Mouse (Mus musculus): ENCODE measurements around the gene Cit. TPM values are rescaled to one million over a fixed set of nuclear protein-coding genes. Genes with fewer than 3 reads are reported as not detected.

The Cit gene
- polyA plus RNA-seq, 1 experiment from 2014 or later = 46.7 TPM

DNA sequence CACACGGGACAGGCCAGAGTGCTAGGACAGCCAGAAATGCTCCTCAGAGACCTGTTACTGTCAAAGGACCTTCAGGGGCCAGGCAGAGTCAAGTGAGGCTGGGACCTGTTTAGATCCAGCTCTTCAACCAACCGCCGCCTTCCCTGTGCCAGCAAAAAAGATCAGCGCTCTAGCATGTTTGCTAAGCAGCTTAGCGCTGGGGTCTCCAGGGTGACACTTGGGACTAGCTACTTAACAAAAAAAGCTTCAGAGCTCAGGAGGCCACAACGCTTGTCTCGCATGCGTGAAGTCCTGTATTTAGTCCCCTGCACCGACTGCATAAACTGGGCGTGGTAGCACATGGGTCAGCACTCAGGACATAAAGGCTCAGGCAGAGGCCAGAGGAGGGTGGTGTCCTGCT lies 16.9 kb downstream of the Cit start:
- ATAC-seq (ENCODE audit: insufficient read depth) = no peak
- Histone ChIP-seq H3K9ac (no peak overlapping the region), H3K9me3 (ENCODE audit: low read depth, low read length) (no peaks in the 10 kb centered on the region), H3K36me3 (ENCODE audit: insufficient read depth) (peaks cover 45% of the 10 kb centered on the region), H3K4me2 (no peak overlapping the region), H3K4me1 (ENCODE audit: insufficient read depth) (no peaks in the 10 kb centered on the region), H3K27me3 (ENCODE audit: insufficient read depth, low read length) (no peaks in the 10 kb centered on the region), H3K27ac (ENCODE audit: low read depth) (no peak overlapping the region), H3K4me3 (ENCODE audit: low read depth, low read length) (no peak overlapping the region)
- WGBS = 67% methylated on average over 10 of the region's 10 CpGs
- no peak for TF ChIP-seq CTCF (IDR thresholded peaks at IDR 0.05; ENCODE audit: low read depth)
- DNase-seq = no peak

DNA sequence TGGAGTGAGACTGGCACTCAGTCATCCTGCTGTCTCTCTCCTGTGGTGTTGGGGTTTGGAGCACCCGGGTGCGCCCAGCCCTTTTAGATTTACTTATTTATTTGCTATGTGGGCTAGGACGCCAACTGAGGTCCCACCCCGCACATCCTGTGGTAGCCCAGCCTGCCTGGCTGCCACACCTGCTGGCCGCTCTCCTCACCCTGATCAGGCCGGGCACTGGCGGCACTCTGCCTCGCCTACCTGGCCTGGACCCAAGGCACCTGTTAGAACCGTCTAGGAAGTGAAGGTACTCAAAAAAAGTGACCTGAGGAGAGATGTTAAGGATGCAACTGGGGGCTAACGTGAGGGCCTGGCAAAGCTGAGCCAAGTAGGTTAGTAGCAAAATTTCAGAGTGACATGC lies 17.4 kb downstream of the Cit start:
- no peak for TF ChIP-seq CTCF (IDR thresholded peaks at IDR 0.05; ENCODE audit: low read depth)
- WGBS = 86% methylated on average over 10 of the region's 10 CpGs
- DNase-seq = no peak
- Histone ChIP-seq H3K27me3 (ENCODE audit: insufficient read depth, low read length) (no peaks in the 10 kb centered on the region), H3K9ac (no peak overlapping the region), H3K27ac (ENCODE audit: low read depth) (no peak overlapping the region), H3K9me3 (ENCODE audit: low read depth, low read length) (no peaks in the 10 kb centered on the region), H3K4me1 (ENCODE audit: insufficient read depth) (no peaks in the 10 kb centered on the region), H3K4me3 (ENCODE audit: low read depth, low read length) (no peak overlapping the region), H3K4me2 (no peak overlapping the region), H3K36me3 (ENCODE audit: insufficient read depth) (peaks cover 45% of the 10 kb centered on the region)
- no peak for ATAC-seq (ENCODE audit: insufficient read depth)

DNA sequence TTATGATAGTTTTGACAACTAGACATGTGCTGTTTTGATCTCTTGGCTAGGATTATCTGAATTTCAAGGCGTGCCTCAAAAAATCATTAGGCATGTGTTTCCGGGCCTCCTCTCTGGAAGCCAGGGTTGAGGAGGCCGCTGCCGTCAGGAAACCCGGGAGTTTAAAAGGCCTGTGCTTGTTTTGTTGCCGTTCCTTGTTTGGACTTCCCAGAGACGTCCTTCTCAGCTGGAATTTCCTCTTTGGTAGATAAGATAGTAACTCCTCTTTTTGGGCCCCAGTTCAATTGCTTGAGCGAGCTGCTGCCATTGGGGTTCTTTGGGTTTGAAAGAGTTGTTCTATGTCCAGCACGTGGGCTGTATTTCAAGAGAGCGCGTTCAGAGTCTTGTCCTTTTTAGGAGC lies 21.2 kb downstream of the Cit start:
- H3K27ac ChIP-seq (ENCODE audit: low read depth) = 0 out of 2 replicates have a peak overlapping the region, but pooled peaks have one; percentile 46
- H3K4me2 ChIP-seq = no peak overlapping the region
- no peaks in the 10 kb centered on the region for H3K27me3 ChIP-seq (ENCODE audit: insufficient read depth, low read length)
- no peaks in the 10 kb centered on the region for H3K4me1 ChIP-seq (ENCODE audit: insufficient read depth)
- H3K9ac ChIP-seq = no peak overlapping the region
- DNase-seq (peak; percentile 43), ATAC-seq (ENCODE audit: insufficient read depth) (no peak)
- 36% methylated on average over 11 of the region's 11 CpGs for WGBS
- H3K4me3 ChIP-seq (ENCODE audit: low read depth, low read length) = no peak overlapping the region
- H3K9me3 ChIP-seq (ENCODE audit: low read depth, low read length) = no peaks in the 10 kb centered on the region
- no peak for TF ChIP-seq CTCF (IDR thresholded peaks at IDR 0.05; ENCODE audit: low read depth)
- H3K36me3 ChIP-seq (ENCODE audit: insufficient read depth) = peaks cover 33% of the 10 kb centered on the region

DNA sequence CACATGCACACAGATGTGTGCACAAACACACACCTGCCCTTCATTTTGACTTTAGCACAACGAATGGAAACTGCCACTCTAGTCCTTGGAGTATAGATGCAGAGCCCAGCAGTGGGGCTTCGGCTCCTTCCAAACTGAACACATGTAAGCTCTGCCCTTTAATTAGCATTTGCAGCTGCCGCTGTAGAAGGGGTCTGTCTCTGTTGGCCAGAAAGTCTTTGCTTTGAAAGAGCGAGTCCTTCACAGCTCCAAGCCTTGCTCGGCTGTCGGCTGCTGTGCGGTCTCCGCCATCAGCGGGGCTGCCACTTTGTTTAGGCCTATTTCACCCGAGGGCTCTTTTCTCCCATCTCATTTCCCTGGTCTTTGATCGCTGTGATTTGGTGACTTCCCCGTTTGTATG lies 23.5 kb downstream of the Cit start:
- ATAC-seq (ENCODE audit: insufficient read depth) (no peak), DNase-seq (no peak)
- no peak overlapping the region for H3K4me2 ChIP-seq
- no peaks in the 10 kb centered on the region for H3K9me3 ChIP-seq (ENCODE audit: low read depth, low read length)
- H3K9ac ChIP-seq = no peak overlapping the region
- WGBS = 90% methylated on average over 12 of the region's 12 CpGs
- H3K36me3 ChIP-seq (ENCODE audit: insufficient read depth) = peaks cover 27% of the 10 kb centered on the region
- H3K27me3 ChIP-seq (ENCODE audit: insufficient read depth, low read length) = no peaks in the 10 kb centered on the region
- no peak for TF ChIP-seq CTCF (IDR thresholded peaks at IDR 0.05; ENCODE audit: low read depth)
- H3K4me1 ChIP-seq (ENCODE audit: insufficient read depth) = no peaks in the 10 kb centered on the region
- H3K27ac ChIP-seq (ENCODE audit: low read depth) = no peak overlapping the region
- no peak overlapping the region for H3K4me3 ChIP-seq (ENCODE audit: low read depth, low read length)

DNA sequence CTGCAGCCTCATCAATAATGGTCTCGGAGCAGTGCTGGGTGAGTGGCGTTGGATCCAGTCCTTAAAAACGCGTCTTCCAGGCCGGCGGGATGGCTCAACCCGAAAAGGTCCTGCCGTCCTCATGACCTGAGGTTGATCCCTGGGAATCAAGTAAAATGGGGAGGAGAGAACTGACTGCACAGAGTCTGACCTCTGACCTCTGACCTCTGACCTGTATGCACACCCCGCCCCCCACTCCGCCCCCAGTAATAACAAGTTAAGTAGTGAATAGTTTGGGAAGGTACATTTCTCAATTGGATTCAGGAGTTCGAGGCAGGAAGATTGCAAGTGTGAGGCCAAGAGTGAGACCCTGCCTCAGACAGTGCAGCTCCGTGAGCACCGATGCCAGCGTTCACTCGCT lies 24.1 kb downstream of the Cit start:
- no peak for TF ChIP-seq CTCF (IDR thresholded peaks at IDR 0.05; ENCODE audit: low read depth)
- DNase-seq = no peak
- no peak overlapping the region for H3K9ac ChIP-seq
- H3K36me3 ChIP-seq (ENCODE audit: insufficient read depth) = peaks cover 28% of the 10 kb centered on the region; the same call in 1 of the 2 replicates
- no peak overlapping the region for H3K4me2 ChIP-seq
- ATAC-seq (ENCODE audit: insufficient read depth) = no peak
- no peak overlapping the region for H3K4me3 ChIP-seq (ENCODE audit: low read depth, low read length)
- no peak overlapping the region for H3K27ac ChIP-seq (ENCODE audit: low read depth)
- no peaks in the 10 kb centered on the region for H3K4me1 ChIP-seq (ENCODE audit: insufficient read depth)
- H3K27me3 ChIP-seq (ENCODE audit: insufficient read depth, low read length) = no peaks in the 10 kb centered on the region
- WGBS = 90% methylated on average over 15 of the region's 15 CpGs
- H3K9me3 ChIP-seq (ENCODE audit: low read depth, low read length) = no peaks in the 10 kb centered on the region

DNA sequence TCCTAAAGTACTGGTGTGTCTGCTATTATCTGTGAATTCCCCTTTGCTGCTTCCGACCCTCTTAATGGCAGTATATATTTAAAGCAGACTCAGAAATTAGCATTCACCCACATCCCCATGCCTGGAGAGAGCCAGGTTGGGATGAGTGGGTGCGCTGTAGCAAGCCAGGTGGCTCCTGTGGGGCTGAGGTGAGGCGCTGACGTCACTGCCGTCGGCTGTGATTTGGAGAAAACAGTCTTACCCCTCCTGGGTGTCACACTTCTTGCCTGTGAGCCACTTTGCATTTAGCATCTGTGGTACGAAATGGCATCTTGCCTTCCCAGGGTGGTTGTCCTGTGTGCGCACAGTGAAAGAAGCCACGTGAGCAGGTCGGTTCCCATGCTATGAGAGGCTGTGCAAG lies 26.1 kb downstream of the Cit start:
- WGBS = 93% methylated on average over 10 of the region's 10 CpGs
- Histone ChIP-seq H3K9ac (no peak overlapping the region), H3K27me3 (ENCODE audit: insufficient read depth, low read length) (no peaks in the 10 kb centered on the region), H3K4me3 (ENCODE audit: low read depth, low read length) (no peak overlapping the region), H3K9me3 (ENCODE audit: low read depth, low read length) (no peaks in the 10 kb centered on the region), H3K4me2 (no peak overlapping the region), H3K36me3 (ENCODE audit: insufficient read depth) (peaks cover 43% of the 10 kb centered on the region), H3K27ac (ENCODE audit: low read depth) (no peak overlapping the region), H3K4me1 (ENCODE audit: insufficient read depth) (no peaks in the 10 kb centered on the region)
- DNase-seq (no peak), ATAC-seq (ENCODE audit: insufficient read depth) (no peak)
- no peak for TF ChIP-seq CTCF (IDR thresholded peaks at IDR 0.05; ENCODE audit: low read depth)

DNA sequence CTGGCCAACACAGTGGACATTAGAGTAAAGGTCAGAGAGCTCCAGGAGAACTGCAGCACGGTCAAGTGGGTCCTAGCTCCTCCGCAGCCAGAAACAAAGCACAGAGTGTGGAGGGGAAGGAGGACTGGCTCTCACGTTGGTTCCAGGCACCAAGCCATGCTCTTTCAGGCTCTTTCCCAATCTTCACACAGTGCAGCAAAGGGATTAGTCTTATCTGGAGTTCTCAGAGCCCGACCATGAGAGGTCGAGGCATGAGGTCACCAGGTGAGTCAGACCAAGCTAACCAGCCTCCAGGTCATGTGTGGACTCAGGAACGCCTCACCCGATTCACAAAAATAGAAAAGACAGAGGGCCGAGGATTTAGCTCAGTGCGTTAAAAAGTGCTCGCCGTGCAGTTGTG lies 27.0 kb downstream of the Cit start:
- WGBS = 79% methylated on average over 11 of the region's 11 CpGs
- H3K9me3 ChIP-seq (ENCODE audit: low read depth, low read length) = no peaks in the 10 kb centered on the region
- H3K9ac ChIP-seq = no peak overlapping the region
- peaks cover 46% of the 10 kb centered on the region for H3K36me3 ChIP-seq (ENCODE audit: insufficient read depth)
- DNase-seq (no peak), ATAC-seq (ENCODE audit: insufficient read depth) (no peak)
- no peak overlapping the region for H3K4me2 ChIP-seq
- H3K27ac ChIP-seq (ENCODE audit: low read depth) = no peak overlapping the region
- no peaks in the 10 kb centered on the region for H3K4me1 ChIP-seq (ENCODE audit: insufficient read depth)
- TF ChIP-seq CTCF (IDR thresholded peaks at IDR 0.05; ENCODE audit: low read depth) = no peak
- no peaks in the 10 kb centered on the region for H3K27me3 ChIP-seq (ENCODE audit: insufficient read depth, low read length)
- no peak overlapping the region for H3K4me3 ChIP-seq (ENCODE audit: low read depth, low read length)

DNA sequence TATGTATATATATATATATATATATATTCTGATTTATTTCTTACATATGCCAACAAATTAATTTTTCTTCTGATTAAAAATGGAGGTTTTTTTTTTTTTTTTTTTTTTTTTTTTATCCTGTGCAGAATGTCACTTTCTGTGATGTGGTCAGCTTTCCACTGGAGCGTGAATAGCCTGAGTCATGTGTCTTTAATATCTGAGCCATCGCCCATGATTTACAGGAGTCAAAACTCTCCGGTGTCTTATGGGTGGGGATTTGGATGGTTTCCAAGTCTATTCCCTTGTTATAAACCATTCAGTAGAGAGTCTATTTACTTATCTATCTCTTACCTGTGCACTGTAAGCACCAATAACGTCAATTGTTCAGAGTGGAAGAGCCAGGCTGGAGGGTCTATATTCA lies 27.9 kb downstream of the Cit start:
- Histone ChIP-seq H3K27ac (ENCODE audit: low read depth) (no peak overlapping the region), H3K4me3 (ENCODE audit: low read depth, low read length) (no peak overlapping the region), H3K4me2 (no peak overlapping the region), H3K4me1 (ENCODE audit: insufficient read depth) (no peaks in the 10 kb centered on the region), H3K36me3 (ENCODE audit: insufficient read depth) (peaks cover 51% of the 10 kb centered on the region), H3K9me3 (ENCODE audit: low read depth, low read length) (no peaks in the 10 kb centered on the region), H3K9ac (no peak overlapping the region), H3K27me3 (ENCODE audit: insufficient read depth, low read length) (no peaks in the 10 kb centered on the region)
- DNase-seq (no peak), ATAC-seq (ENCODE audit: insufficient read depth) (no peak)
- WGBS = 52% methylated on average over 4 of the region's 4 CpGs
- TF ChIP-seq CTCF (IDR thresholded peaks at IDR 0.05; ENCODE audit: low read depth) = no peak

Data from lung, embryonic 14.5 days (tissue).